Mouse (Mus musculus): ENCODE measurements around the gene Atp12a.

Gene Atp12a

DNA sequence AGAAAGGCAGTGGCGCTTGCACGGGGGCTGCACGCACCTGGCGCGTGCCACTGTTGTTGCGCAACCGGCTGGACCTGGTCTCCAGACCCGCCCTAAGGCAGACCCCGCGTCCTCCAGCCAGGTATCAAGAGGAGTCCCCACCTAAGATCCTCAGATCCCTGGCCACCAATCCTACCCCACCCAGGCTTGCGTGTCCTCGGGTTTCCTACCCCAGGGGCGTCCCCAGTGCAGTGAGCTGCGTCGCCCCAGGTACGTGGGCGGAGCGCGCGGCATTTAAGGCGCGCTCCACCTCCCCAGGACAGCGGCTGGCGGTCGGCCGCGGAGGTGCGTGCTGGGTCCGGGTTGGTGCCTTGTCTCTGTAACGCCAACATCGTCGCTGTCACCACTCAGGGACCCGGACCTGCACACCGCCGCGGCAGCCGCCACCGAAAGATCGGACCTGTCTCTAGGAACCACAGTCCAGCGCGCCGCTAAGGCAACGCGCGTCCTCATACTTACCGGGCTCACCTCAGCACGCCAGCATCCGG lies at the start of gene Atp12a:
Gene Atp12a (plus strand): TSS at position 358 of the 527 bp plus-strand sequence.
- peak; percentile 21 for DNase-seq

DNA sequence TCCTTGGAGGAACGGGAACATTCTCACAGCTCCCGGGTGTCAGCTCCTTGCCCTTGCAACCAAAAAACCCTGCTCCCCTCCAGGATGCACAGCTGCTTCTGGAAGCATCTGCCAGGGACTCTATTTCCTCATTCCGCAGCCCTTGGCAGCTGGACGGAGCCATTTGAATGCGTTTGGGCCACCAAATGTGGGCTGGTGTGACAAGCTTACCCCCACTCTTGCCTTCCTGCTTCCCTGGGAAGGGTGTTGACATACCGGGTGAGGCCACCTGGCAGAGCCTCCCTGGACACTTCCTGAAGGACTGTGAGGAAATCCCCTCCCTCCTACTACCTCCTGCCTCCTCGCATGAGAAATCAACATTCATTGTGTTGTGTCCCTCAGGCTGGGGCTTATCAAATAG lies 49.3 kb upstream of the Atp12a start:
- DNase-seq = no peak

DNA sequence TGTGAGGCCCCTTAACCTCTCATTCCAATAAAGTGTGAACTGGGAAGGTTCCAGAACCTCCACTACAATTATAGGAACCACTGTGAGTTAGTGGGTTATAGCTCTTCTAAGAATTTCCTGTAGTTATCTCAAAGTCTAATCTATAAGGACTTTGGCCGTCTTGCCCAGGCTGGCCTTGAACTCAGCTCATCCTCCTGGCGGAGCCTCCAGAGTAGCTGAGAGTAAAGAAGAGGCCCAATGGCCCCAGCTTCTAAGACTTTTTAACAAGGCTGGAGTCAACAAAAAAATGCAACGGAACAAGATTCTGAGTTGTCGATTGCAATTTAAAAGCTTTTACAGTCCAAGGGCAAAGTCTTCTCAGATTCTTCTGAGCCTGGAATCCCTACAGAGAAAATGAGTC lies 48.5 kb upstream of the Atp12a start:
- DNase-seq = no peak

GRCm38 (mm10) chr14:56322982-56323381 lies 41.9 kb upstream of the Atp12a start:
- DNase-seq = no peak

DNA sequence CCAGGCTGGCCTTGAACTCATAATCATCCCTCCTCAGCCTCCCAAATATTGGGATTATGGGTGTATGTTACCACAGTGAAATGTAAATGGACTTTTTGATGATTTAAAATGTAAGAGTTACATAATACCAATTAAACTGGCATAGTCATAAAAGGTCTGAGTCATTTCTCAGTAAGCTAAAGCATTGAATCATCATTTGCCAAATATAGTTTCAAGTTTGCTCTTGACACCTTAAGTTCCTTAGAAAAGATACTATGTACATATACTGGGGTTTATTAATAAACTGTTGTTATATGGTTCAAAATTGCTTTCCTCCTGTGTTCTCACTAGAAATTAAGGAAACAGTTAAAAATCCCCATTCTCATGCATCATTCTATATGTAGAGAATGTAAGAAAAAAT lies 39.8 kb upstream of the Atp12a start:
- no peak for DNase-seq

DNA sequence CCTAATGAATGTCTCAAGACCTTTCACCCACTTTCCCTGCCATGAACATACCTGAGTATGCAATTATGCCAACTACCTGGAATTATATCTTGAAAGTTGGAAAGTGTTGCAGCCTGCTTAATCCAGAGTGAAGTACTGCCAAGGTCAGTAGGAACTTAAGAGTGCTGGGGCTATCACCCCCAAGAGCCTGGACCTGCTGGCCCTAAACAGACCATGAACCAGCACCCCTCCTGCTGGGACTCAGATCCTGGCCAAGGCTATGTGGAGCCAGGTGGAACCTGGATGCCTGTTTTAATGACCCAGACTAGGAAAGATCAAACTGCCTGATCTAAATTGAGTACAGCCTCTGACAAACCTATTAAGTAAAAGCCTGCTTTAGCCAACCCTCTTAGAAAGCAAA lies 31.2 kb upstream of the Atp12a start:
- DNase-seq = no peak

DNA sequence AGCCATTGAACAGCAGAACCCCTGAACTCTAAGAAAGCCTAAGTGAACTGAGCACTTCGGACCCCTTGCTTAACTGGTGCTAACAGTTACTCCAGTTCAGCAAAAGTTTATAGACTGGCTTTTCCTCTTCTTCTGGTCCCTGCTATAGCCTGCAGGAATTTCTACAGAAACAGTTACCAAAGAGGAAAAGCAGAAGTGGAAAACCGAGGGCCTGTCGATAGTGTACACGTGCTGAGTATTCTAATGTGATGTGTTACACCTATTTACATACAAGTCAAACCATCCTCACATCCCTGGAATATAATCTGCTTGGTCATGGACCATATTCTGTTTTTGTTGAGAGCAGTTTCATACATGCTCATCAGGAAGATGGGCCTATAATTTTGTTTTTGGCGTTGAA lies 30.4 kb upstream of the Atp12a start:
- DNase-seq = no peak

DNA sequence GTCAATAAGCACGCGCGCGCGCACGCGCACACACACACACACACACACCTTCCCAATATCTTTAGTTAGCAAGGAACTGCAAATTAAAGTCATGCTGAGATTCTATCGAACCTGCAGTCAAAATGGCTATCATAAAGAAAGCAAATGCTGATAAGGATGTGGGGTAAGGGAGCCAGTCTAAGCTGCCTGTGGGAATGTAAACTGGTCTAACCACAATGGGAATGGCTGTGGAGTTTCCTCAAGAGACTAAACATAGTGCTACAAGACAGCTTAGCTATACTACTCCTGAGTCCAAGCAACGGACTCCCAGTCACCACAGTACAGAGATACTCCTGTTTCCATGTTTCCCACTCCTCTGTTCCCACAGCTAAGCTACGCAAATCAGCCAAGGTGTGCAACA lies 28.8 kb upstream of the Atp12a start:
- DNase-seq = no peak

DNA sequence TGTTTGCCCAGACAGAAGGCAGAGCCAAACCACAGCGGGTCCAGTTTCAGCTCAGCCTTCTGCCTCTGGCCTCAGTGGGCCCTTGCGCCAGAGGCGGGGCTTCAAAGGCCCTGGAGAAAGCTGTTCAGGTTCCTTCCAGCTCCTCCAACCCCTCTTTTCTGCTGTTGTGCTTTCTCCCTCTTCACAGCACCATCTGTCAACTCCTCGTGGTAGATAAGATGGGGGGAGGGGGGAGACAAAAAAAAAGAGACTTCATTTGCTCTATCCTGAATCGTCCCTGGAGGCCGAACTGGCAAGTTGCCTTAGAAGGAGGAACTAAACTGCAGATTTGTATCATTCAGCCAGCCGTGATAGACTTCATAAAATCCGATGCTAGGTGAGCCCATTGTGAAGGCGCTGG lies 27.8 kb upstream of the Atp12a start:
- DNase-seq = peak; percentile 9

DNA sequence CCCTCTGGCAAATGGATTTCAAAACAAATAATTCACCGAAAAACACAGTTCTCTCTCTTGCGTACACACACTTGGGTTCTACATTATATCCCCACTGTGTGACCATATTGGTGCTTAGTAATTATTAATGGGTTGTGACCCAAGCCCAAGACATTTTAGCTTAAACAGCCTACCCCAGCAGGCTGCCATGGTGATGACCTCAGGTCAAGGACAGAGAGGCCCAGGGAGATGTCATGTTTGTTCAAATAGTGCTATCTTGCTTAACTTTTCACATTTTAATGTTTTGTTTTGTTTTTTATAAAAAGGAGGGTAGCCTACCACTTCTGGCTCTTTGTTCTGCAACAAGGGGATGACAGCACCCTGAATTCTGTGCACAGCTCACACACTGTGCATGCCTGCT lies 27.2 kb upstream of the Atp12a start:
- no peak for DNase-seq

DNA sequence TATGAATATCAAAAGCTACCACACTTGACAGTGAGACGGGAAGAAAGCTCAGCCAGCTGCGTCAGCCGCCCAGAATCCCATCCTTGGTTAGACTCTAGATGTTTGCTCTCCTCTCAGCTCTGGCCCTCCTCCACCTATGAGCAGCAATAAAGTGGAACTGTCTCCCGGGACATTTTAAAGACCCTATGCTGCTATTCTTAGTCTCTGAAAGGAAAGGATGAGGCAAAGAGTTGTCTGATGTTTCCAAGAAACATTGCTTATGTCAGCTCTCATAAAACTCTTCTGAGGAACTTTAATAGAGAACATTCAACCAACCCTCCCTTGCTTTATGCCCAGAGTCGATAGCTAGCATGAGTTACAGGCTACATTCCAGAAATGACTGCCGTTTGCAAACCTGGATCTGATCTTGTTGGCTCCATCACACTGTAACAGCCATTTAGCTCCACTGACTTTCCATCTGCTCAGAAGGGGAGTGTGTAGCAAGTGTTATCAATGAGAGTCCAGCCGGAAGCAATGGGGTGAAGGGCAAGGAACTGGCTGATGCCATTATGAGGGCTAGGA lies 25.9 kb upstream of the Atp12a start:
- DNase-seq = no peak

DNA sequence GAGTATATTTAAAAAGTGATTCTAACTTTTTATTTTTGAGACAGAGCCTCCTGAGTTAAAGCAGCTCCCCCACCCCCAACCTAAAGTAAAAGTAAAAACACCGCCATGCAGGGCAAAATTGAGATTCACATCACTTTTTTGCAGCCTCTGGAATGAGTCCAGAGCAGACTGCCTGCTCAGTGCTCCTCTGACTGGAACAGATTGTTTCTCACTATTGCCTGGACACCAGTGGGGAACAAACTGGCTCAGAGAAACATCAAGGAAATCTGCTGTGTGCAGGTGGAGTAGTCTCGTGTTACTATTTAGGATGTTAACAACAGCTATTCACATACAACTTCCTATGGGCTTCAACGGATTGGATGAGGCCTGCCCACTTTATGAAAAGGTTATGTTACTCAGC lies 16.2 kb upstream of the Atp12a start:
- DNase-seq = no peak

- DNase-seq = no peak
Measured at GRCm38 (mm10) chr14:56349541-56349940, 15.3 kb upstream of the Atp12a start.

DNA sequence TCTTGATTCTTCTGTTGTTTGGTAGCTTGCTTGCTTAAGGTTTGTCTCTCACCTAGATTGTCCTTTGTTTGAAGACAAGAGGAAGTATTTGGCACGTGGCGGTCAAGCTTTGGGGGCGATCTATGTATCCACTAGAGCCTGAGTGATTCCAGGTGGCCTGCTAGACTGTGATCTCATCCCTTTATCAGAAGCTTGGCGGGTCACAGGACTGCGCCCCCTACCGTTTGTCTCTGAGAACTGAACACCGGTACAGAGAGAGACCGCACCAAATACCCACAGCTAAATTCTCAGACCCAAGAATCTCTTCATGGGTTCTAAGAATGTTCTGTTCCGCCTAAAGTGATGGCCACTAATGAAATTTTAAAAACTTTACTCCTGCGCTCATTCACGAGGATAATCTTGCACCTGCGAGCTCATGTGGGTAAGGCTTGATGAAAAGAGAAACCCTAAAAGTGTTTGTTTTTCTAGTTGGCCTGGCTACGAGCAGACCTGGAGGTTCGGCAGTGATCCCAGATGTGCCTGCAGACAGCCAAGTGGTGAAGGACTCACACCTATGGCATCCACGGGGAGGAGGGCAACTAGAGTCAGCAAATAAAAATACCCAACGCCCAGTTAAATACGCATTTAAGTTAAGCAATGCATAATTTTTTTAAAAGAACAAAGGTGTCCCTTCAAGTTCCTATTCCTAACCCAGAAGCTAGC lies 12.8 kb upstream of the Atp12a start:
- peak; percentile 75 for DNase-seq

GRCm38 (mm10) chr14:56354803-56355202 lies 10.1 kb upstream of the Atp12a start:
- no peak for DNase-seq

GRCm38 (mm10) chr14:56355396-56355795 lies 9.5 kb upstream of the Atp12a start:
- no peak for DNase-seq

GRCm38 (mm10) chr14:56356196-56356595 lies 8.7 kb upstream of the Atp12a start:
- no peak for DNase-seq

- DNase-seq = no peak
Measured at GRCm38 (mm10) chr14:56358422-56358821, 6.4 kb upstream of the Atp12a start.

- DNase-seq = no peak
Measured at GRCm38 (mm10) chr14:56359131-56359530, 5.7 kb upstream of the Atp12a start.

- no peak for DNase-seq
Measured at GRCm38 (mm10) chr14:56365292-56365691, 424 bp downstream of the Atp12a start.

- DNase-seq = peak; percentile 13
Measured at GRCm38 (mm10) chr14:56366712-56367111, 1.8 kb downstream of the Atp12a start.

DNA sequence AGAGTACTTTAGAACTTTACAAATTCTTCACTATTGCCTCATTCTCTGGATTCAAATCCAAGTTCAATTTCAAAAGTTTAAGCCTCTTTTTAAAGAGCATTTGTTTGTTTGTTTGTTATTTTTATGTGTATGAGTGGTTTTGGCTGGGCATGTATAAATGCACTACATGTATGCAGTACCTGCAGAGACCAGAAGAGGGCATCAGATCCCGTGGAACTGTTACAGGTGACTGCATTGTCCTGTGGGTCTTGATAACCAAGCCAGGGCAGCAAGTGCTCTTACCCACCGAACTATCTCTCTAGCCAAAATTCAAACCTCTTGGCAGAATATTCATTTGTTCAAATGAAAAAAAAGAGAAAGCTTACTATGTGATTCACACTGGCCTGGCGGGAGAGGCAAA lies 4.0 kb downstream of the Atp12a start:
- peak; percentile 28 for DNase-seq

DNA sequence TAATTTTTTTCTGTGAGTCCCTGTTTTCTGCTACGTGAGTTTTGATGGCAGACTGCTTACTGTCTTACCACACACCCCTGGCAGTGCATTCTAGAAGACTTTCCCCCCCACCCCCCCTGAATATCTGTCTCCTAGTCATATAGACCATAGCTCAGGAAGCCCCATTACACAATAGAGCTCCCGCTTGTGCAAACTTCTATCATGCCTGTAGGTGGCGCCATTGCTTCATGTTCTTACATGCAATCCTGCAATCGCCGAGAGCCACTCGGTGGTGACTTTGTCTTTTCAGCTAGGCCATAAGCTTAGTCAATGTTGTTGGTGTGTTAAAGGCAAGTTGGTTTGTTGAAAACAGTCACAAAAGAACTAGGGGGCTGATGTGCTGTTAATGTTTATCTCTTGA lies 10.9 kb downstream of the Atp12a start:
- DNase-seq = peak; percentile 92

GRCm38 (mm10) chr14:56377745-56378144 lies 12.9 kb downstream of the Atp12a start:
- no peak for DNase-seq

DNA sequence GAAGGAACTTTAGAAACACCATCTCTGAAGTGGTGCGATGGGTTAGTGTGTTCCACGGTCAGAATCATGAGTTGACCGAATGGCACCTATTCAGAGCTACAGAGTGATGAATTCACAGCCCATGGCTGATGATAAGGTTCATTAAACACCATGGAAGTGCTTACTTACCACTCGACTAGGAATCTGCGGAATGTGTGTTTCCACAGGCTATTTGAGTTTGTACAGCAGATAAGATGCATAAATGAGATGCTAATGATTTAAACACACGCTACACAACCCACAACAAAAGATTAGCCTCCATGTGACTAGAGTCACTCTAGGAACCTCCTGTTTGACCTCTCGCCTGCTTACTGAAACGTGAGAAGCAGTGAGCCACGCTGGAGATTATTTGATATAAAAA lies 14.5 kb downstream of the Atp12a start:
- DNase-seq = no peak
